Mouse (Mus musculus) lung, adult 2 months (tissue): ENCODE results near the gene Itgb2. TPM values are rescaled to one million over a fixed set of nuclear protein-coding genes. Genes with fewer than 3 reads are reported as not detected.
A peak's percentile ranks its signal among the peaks of the same experiment; 100 is the strongest.

Experiments used
- DNase-seq: peaks from one replicate; pipeline ENCODE4 v3.0.0; 2022
- H3K4me1 ChIP-seq: fragments of 200-500 bp; 2 replicates; pipeline ENCODE4 v1.6.1; 2011; ENCODE audit warnings: low read length; ENCODE audit not compliant: control insufficient read depth, insufficient read depth
- H3K4me3 ChIP-seq: fragments of 200-500 bp; replicated peaks from 2 replicates; pipeline ENCODE3; 2011; ENCODE audit warnings: low read depth, mild to moderate bottlenecking, control low read depth, low read length; ENCODE audit errors: extremely low read depth
- CTCF ChIP-seq: fragments of 200-500 bp; IDR thresholded peaks from 2 replicates; pipeline ENCODE4 v1.5.1; 2011; ENCODE audit warnings: mild to moderate bottlenecking, low read length, control low read depth; ENCODE audit not compliant: insufficient read depth
- POLR2A ChIP-seq: fragments of 200-500 bp; IDR thresholded peaks from 2 replicates; pipeline ENCODE4 v1.6.1; 2011; ENCODE audit warnings: low read depth, mild to moderate bottlenecking, control low read depth, low read length, borderline replicate concordance; ENCODE audit errors: extremely low read depth
- WGBS: fragments of 180-500 bp; shearing (Covaris S2); methylation state at CpG from one replicate; pipeline ENCODE4 v1.1.7; 2018; 5-methylcytosine and 5-hydroxymethylcytosine counted together
- polyA plus RNA-seq: library from polyadenylated mRNA; depleted of rRNA; stranded (reverse); fragments of >200 nt; gene quantifications from 2 replicates; pipeline ENCODE4 v1.2.3, GENCODE M21; 2012; rRNA removed

Itgb2 gene
- polyA plus RNA-seq = 69.9 and 91.7 TPM in 2 replicates

GRCm38 (mm10) chr10:77530140-77530539, at the start of gene Itgb2:
TSS of gene Itgb2 (plus strand) at chr10:77530252.
- no peak for DNase-seq
- H3K4me1 ChIP-seq = no peaks in the 10 kb centered on the region
- TF ChIP-seq POLR2A = no peak
- TF ChIP-seq CTCF = no peak
- H3K4me3 ChIP-seq = peak within 1 kb of the TSS; percentile 65
- 34% methylated on average over 9 of the region's 9 CpGs for WGBS

- TF ChIP-seq POLR2A = no peak
- TF ChIP-seq CTCF = no peak
- no peak for DNase-seq
- no peak overlapping the region for H3K4me3 ChIP-seq
- peaks cover 11% of the 10 kb centered on the region; the same call in 1 of the 2 replicates for H3K4me1 ChIP-seq
Observed at GRCm38 (mm10) chr10:77481814-77482213, 48.2 kb upstream of the Itgb2 start.

GRCm38 (mm10) chr10:77484205-77484935, 45.7 kb upstream of the Itgb2 start:
- TF ChIP-seq POLR2A = no peak
- TF ChIP-seq CTCF = no peak
- DNase-seq = peak; percentile 70
- 8% methylated on average over 18 of the region's 18 CpGs for WGBS
- no peak overlapping the region for H3K4me3 ChIP-seq
- H3K4me1 ChIP-seq = peaks cover 11% of the 10 kb centered on the region; the same call in 1 of the 2 replicates

GRCm38 (mm10) chr10:77485786-77486185, 44.3 kb upstream of the Itgb2 start:
- TF ChIP-seq CTCF = no peak
- TF ChIP-seq POLR2A = no peak
- peaks cover 11% of the 10 kb centered on the region; the same call in 1 of the 2 replicates for H3K4me1 ChIP-seq
- WGBS = 89% methylated on average over 3 of the region's 3 CpGs
- no peak for DNase-seq
- H3K4me3 ChIP-seq = no peak overlapping the region

- H3K4me3 ChIP-seq = no peak overlapping the region
- DNase-seq = no peak
- TF ChIP-seq CTCF (no peak), POLR2A (no peak)
- H3K4me1 ChIP-seq = peaks cover 9% of the 10 kb centered on the region; the same call in 1 of the 2 replicates
- WGBS = 83% methylated on average over 7 of the region's 7 CpGs
Observed at GRCm38 (mm10) chr10:77488168-77488567, 41.9 kb upstream of the Itgb2 start.

- Histone ChIP-seq H3K4me3 (no peak overlapping the region), H3K4me1 (no peaks in the 10 kb centered on the region)
- TF ChIP-seq CTCF = no peak
- TF ChIP-seq POLR2A = no peak
- DNase-seq = no peak
- 72% methylated on average over 6 of the region's 6 CpGs for WGBS
Observed at GRCm38 (mm10) chr10:77491585-77491984, 38.5 kb upstream of the Itgb2 start.

- 98% methylated on average over 3 of the region's 3 CpGs for WGBS
- Histone ChIP-seq H3K4me3 (no peak overlapping the region), H3K4me1 (no peaks in the 10 kb centered on the region)
- TF ChIP-seq CTCF (no peak), POLR2A (no peak)
- DNase-seq = no peak
Observed at GRCm38 (mm10) chr10:77492885-77493284, 37.2 kb upstream of the Itgb2 start.

- Histone ChIP-seq H3K4me3 (no peak overlapping the region), H3K4me1 (peaks cover 2% of the 10 kb centered on the region; the same call in 1 of the 2 replicates)
- 88% methylated on average over 13 of the region's 13 CpGs for WGBS
- TF ChIP-seq POLR2A (no peak), CTCF (no peak)
- DNase-seq = no peak
Observed at GRCm38 (mm10) chr10:77497185-77497584, 32.9 kb upstream of the Itgb2 start.

- WGBS = 71% methylated on average over 6 of the region's 6 CpGs
- peaks cover 2% of the 10 kb centered on the region; the same call in 1 of the 2 replicates for H3K4me1 ChIP-seq
- TF ChIP-seq CTCF (no peak), POLR2A (no peak)
- no peak for DNase-seq
- no peak overlapping the region for H3K4me3 ChIP-seq
Observed at GRCm38 (mm10) chr10:77498254-77498653, 31.8 kb upstream of the Itgb2 start.

GRCm38 (mm10) chr10:77500636-77501035, 29.4 kb upstream of the Itgb2 start:
- TF ChIP-seq CTCF = no peak
- no peak for TF ChIP-seq POLR2A
- peaks cover 7% of the 10 kb centered on the region; the same call in 1 of the 2 replicates for H3K4me1 ChIP-seq
- H3K4me3 ChIP-seq = no peak overlapping the region
- WGBS = 60% methylated on average over 14 of the region's 14 CpGs
- no peak for DNase-seq
